Mouse (Mus musculus) layer of hippocampus, adult 18-20 months (tissue): ENCODE data around the gene Gtpbp1. TPM values are rescaled to one million over a fixed set of nuclear protein-coding genes. Genes with fewer than 3 reads are reported as not detected.

Experiments used
- DNase-seq, 2 experiments: peaks; one replicate each; pipeline ENCODE4 v3.0.0; 2022; ENCODE audit warnings: low spot score in 2 of 2
- total RNA-seq, 2 experiments: library from RNA; stranded (reverse); gene quantifications; 2 replicates each; pipeline ENCODE4 v1.2.3; 2021

Gtpbp1 gene
- total RNA-seq, 2 experiments from 2014 or later = 51.7 to 56.9 TPM

GRCm38 (mm10) chr15:79720267-79720666 is 29.6 kb downstream of the Gtpbp1 start:
- DNase-seq = no peak

GRCm38 (mm10) chr15:79720796-79721195 is 30.2 kb downstream of the Gtpbp1 start:
- no peak for DNase-seq

DNA sequence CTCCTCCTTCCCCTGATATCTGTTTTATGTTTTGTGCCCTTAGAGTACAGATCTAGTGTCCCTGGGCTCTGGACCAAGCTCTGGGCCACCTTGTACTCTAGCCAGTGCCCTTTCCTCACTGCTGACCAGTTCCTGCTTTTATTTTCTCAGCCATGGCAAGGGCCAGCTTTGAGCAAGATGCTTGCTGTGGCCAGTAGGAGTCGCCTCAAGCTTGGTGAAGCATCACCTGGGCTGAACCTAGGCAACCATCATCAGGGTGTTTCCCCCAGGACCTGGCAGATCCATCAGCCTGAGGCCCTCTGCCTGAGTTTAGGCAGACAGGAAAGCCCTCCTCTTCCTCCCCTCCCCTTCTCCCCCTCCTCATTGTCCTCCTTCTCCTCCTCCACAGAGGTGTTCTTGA is 32.8 kb downstream of the Gtpbp1 start:
- peak in 1 of 2 experiments; percentile 45 for DNase-seq

DNA sequence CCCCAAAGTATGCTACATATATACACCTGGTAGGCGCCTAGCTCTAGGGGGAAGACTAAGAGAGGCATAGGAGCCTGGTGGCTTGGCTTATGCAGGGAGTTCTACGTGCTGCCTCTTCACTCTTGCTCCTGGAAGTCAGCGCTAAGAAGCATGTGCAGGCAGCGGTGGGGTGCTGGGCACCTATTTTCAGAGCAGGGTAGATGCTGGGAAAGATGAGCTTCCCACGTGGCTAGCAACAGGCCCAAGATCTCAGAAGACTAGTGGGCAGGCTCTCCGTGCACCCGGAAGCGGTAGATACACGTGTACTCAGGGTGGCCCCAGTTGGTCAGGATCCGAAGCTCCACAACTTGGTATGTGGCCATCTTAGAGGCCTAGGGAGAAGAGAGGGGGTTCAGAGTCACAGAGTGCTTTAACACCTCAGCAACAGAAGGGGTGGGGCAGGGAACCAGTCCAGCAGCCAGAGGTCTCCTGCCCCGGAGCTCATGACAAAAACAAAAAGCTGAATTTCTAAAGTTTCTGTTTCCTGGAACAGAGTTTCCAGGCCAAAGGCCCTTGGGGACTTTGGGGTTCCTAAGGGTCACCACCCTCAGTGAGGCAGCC is 34.6 kb downstream of the Gtpbp1 start:
- DNase-seq = no peak

DNA sequence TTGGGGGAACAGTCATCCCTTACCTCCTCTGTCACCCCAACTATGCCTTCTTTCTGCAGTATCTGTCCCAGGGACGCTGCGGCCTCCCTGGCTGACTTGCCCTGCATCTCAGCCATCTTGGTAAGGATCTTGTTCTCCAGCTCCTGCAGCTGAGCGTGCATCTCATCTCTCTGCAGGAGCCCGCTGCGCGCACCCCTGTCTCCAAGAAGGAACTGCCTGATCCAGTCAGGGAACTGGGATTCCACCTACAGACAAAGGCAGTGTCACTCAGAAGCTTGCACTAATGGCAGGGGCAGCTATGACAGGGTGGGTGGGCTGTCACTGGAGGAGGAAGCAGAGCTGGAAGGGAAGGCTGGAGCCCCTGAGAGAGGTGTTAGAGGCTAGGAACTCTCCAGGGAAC is 37.2 kb downstream of the Gtpbp1 start:
- peak in 1 of 2 experiments; percentile 39 for DNase-seq

GRCm38 (mm10) chr15:79728311-79728710 is 37.7 kb downstream of the Gtpbp1 start:
- no peak for DNase-seq

- DNase-seq = no peak
Measured at GRCm38 (mm10) chr15:79728731-79729388, 38.2 kb downstream of the Gtpbp1 start.

GRCm38 (mm10) chr15:79731554-79731953 is 40.9 kb downstream of the Gtpbp1 start:
- DNase-seq = no peak

DNA sequence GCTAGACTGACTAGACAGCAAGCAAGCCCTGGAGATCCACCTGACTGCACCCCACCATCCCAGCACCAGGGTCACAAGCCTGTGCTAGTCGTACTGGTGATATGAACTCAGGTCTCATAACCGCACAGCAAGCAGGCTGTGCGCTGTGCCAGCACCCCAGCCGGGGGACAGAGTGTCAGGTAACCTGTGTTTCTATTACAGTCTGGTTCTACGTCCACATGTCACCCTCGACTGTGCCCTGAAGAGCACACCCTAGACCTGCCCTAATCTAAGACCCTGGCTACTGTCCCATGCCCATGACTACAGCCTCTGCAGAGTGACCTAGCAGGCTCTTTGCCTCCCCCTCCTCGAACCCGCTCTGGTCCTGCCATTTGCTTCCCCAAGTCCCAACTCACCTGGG is 42.5 kb downstream of the Gtpbp1 start:
- DNase-seq = no peak

- DNase-seq = no peak
Measured at GRCm38 (mm10) chr15:79733640-79734039, 43.0 kb downstream of the Gtpbp1 start.

DNA sequence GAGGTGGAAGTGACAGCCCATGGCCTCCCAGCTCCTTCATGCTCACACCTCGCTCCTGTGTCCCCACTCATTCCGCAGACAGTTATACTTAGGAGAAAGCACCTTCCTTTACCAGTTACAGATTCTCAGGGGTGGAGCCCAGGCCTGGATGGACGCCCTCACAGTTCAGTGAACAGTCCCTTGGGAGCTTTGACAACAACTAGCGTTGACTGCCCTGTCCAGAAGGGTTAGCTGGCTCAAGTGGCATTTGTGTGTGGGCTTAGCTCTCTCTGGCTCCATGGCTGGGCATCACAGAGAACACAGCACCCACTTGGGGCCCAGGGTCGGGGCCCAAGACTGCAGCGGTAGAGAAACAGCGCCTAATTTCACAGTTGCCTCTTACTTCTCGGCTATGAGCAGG is 43.7 kb downstream of the Gtpbp1 start:
- DNase-seq = no peak

DNA sequence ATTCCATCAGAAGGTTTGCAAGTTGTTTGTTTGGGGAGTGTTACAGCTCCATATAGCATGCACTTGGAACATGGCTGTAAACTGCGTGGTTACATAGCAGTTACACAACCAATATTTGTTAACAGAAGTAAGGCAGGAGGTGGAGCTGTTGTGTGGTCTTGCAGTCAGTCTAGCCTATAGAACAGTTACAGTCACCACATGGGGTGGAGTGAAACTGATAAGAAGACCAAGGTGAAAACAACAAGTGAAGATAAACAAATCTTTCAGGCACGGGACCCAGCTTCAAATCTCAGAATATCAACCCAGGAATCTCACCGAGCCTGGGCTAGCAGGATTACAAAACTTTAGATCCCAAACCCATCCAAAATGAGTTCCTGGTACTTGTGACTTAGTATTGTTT is 50.1 kb downstream of the Gtpbp1 start:
- no peak for DNase-seq

GRCm38 (mm10) chr15:79741173-79741858 is 50.7 kb downstream of the Gtpbp1 start:
- DNase-seq = no peak

GRCm38 (mm10) chr15:79741921-79742705 is 51.5 kb downstream of the Gtpbp1 start, which contains the start of gene Sun2:
Sun2 (minus strand) TSS chr15:79742536.
- DNase-seq = peak; percentile 85 to 96

- no peak for DNase-seq
Measured at GRCm38 (mm10) chr15:79742706-79743023, 52.0 kb downstream of the Gtpbp1 start.

DNA sequence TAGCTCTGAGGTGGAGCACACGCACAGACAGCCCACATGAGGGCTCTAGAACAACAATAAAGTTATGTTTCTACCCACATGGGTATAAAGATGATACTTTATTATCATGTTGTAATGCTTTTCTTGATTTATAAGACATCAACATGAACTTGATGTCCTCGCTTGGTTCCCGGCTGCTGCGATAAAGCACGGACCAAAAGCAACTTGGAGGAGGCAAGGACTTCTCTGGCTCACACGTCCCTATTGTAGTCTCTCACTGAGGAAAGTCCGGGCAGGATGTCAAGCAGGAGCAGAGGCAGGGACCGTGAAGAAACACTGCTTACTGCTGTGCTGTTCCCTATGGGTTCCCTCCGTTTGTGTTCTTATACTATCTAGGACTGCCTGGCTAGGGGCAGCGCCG is 53.4 kb downstream of the Gtpbp1 start:
- no peak for DNase-seq

DNA sequence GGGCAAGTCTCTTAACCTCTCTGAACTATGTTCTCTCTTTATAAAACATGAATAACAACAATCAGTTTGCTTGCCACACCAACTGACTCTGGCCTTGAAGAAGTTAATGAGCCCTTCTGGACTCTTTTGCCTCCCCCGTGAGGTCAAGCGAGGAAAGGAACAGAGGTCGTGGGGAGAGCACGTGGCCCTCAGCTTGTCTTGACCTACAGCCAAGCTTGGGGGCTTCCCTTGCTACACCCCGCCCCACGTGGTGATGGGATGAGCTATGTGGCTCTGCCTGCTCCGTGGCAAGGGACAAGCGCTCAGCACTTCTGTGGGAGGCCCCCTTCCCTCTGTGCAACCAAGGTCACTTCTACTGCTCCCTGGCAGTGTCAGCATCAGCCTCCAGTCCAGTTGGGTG is 54.1 kb downstream of the Gtpbp1 start:
- DNase-seq = no peak

GRCm38 (mm10) chr15:79745312-79745711 is 54.7 kb downstream of the Gtpbp1 start:
- no peak for DNase-seq

DNA sequence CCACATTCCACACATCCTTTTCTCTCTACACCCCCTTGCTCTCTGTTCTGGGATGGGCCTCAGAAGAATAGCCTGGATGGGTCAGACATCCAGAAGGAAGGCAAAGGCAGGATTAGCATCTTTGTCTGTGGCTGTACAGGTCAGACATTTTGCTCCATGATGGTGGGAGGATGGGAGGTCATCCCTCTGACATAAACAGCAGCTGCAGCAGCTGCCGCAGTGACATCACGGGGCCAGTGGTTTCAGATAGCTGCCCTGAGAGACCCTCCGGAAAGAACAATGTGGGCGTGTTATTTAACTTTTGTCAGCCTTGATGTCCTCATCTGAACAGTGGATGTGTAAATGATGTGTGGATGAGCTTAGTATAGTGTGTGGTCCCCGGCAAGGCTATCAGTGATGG is 55.2 kb downstream of the Gtpbp1 start:
- DNase-seq = no peak

- no peak for DNase-seq
Measured at GRCm38 (mm10) chr15:79747998-79748397, 57.4 kb downstream of the Gtpbp1 start.

DNA sequence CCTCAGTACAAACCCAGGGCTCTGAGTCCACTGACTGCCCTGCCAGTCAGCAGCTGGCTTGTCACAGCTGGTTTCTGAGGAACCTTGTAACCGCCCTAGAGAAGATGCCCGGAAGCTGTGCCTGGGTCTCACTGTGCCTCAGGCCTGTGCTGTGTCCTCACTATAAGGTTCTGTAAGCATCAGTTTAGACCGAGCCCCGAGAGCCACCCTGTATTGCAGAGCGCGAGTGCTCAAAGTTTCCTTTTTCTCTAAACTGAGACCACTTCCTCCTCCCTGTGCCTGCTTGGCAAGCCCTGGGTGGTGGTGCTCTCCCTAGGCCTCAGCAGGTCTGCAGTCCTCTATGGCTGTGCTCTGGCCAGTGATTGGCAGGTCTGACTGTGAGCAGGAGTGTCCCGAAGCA is 58.5 kb downstream of the Gtpbp1 start:
- no peak for DNase-seq

- DNase-seq = no peak
Measured at GRCm38 (mm10) chr15:79750266-79750665, 59.6 kb downstream of the Gtpbp1 start.
